Mouse (Mus musculus): ENCODE data around the gene Chd5.
A peak's percentile ranks its signal among the peaks of the same experiment; 100 is the strongest.

Chd5 gene

GRCm38 (mm10) chr4:152338419-152339292, at the start of gene Chd5:
Chd5 (plus strand) TSS chr4:152338651.
- DNase-seq (ENCODE audit: low read depth, low spot score): no peak

- DNase-seq (ENCODE audit: low read depth, low spot score): no peak
These were observed 48.1 kb upstream of the Chd5 start for GRCm38 (mm10) chr4:152290385-152290784.

- DNase-seq (ENCODE audit: low read depth, low spot score): no peak
These were observed 47.5 kb upstream of the Chd5 start for GRCm38 (mm10) chr4:152290991-152291390.

GRCm38 (mm10) chr4:152291562-152291961, 46.9 kb upstream of the Chd5 start, which contains the start of gene Hes3:
Hes3 (minus strand) TSS chr4:152291662.
- DNase-seq (ENCODE audit: low read depth, low spot score): no peak

- no peak for DNase-seq (ENCODE audit: low read depth, low spot score)
These were observed 46.2 kb upstream of the Chd5 start for GRCm38 (mm10) chr4:152292102-152292765.

- no peak for DNase-seq (ENCODE audit: low read depth, low spot score)
These were observed 44.1 kb upstream of the Chd5 start for GRCm38 (mm10) chr4:152294188-152294929.

- no peak for DNase-seq (ENCODE audit: low read depth, low spot score)
These were observed 42.5 kb upstream of the Chd5 start for GRCm38 (mm10) chr4:152295916-152296315.

- no peak for DNase-seq (ENCODE audit: low read depth, low spot score)
These were observed 42.1 kb upstream of the Chd5 start for GRCm38 (mm10) chr4:152296371-152296770.

- peak; percentile 95 for DNase-seq (ENCODE audit: low read depth, low spot score)
These were observed 41.3 kb upstream of the Chd5 start, which contains the start of gene Icmt for GRCm38 (mm10) chr4:152296874-152297861. Icmt (plus strand) TSS chr4:152297227.

- DNase-seq (ENCODE audit: low read depth, low spot score): no peak
These were observed 39.6 kb upstream of the Chd5 start for GRCm38 (mm10) chr4:152298836-152299235.

GRCm38 (mm10) chr4:152300375-152300774, 38.1 kb upstream of the Chd5 start:
- no peak for DNase-seq (ENCODE audit: low read depth, low spot score)

GRCm38 (mm10) chr4:152302012-152302411, 36.4 kb upstream of the Chd5 start:
- no peak for DNase-seq (ENCODE audit: low read depth, low spot score)

GRCm38 (mm10) chr4:152303172-152303571, 35.3 kb upstream of the Chd5 start:
- DNase-seq (ENCODE audit: low read depth, low spot score): no peak

- no peak for DNase-seq (ENCODE audit: low read depth, low spot score)
These were observed 33.8 kb upstream of the Chd5 start for GRCm38 (mm10) chr4:152304685-152305084.

GRCm38 (mm10) chr4:152305991-152306390, 32.5 kb upstream of the Chd5 start:
- no peak for DNase-seq (ENCODE audit: low read depth, low spot score)

GRCm38 (mm10) chr4:152307542-152307941, 30.9 kb upstream of the Chd5 start:
- no peak for DNase-seq (ENCODE audit: low read depth, low spot score)

GRCm38 (mm10) chr4:152312186-152312585, 26.3 kb upstream of the Chd5 start:
- no peak for DNase-seq (ENCODE audit: low read depth, low spot score)

- no peak for DNase-seq (ENCODE audit: low read depth, low spot score)
These were observed 25.2 kb upstream of the Chd5 start for GRCm38 (mm10) chr4:152313211-152313632.

GRCm38 (mm10) chr4:152313934-152314333, 24.5 kb upstream of the Chd5 start:
- DNase-seq (ENCODE audit: low read depth, low spot score): no peak

- no peak for DNase-seq (ENCODE audit: low read depth, low spot score)
These were observed 22.8 kb upstream of the Chd5 start for GRCm38 (mm10) chr4:152315498-152316213.
